Comparison of ENCODE assay signal across 18 mouse cellular contexts in the genomic region with DNA sequence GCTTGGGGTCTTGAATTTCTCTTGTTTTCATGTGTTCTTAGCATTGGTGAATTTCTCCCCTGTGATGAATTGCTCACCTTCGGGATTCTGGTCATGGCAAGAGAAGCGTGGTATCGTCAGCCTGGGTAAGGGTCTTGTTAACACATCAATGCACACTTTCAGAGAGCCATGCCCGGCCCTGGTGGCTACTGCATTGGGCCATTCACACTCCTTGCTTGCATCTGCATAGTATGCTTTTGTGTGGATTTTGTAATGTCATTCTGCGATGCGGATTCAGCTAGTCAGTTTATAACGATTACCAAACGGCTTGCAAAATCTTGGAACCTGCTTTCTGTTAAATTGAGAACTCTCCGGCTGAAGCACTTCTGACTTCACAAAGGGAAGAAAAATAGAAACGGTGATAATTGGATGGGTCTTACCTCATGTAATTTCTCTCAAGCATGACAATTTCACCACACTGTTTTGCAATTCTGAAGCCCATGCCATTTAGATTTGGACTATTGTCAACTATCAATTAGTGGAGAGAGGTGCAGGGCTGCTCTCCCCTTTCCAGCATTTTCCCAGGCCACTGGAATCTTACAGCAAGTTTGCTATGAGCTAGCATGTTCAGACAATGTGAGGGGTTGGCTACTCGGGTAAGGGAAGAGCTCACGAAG. TPM values are rescaled to one million over a fixed set of nuclear protein-coding genes. Genes with fewer than 3 reads are reported as not detected.
A peak's percentile ranks its signal among the peaks of the same experiment; 100 is the strongest.
DNase-seq lines count a peak whose midpoint lies in the region; ATAC-seq and TF ChIP-seq lines count a peak whose summit lies in the region.
"Had no signal": no experiment of that assay in that cellular context is flagged by ENCODE, and none has a peak within 500 bp of the region (broad histone marks: within the 10 kb centered on the region; RNA-seq: fewer than 3 reads in every experiment).

No protein-coding gene starts in this region.

- no peak overlapping the region for H3K9ac ChIP-seq in embryonic facial prominence, embryonic 15.5 days
- H3K9ac ChIP-seq in forebrain, postnatal 0 days: no peak overlapping the region
- H3K9ac ChIP-seq: hindbrain, embryonic 12.5 days; intestine, embryonic 15.5 days; kidney, embryonic 15.5 days; limb, embryonic 12.5 days had no signal

- peak overlapping the region; percentile 70; the same call in 1 of the 2 replicates for H3K27ac ChIP-seq in embryonic facial prominence, embryonic 15.5 days (replicated peaks)
- H3K27ac ChIP-seq in forebrain, postnatal 0 days (ENCODE audit: low read depth, low read length): no peak overlapping the region
- H3K27ac ChIP-seq: hindbrain, embryonic 12.5 days; intestine, embryonic 15.5 days; kidney, embryonic 15.5 days; layer of hippocampus, adult 2 months; limb, embryonic 12.5 days had no signal

- H3K4me1 ChIP-seq in lung, adult 2 months (ENCODE audit: control insufficient read depth, insufficient read depth, low read length): no peaks in the 10 kb centered on the region
- peaks cover 11% of the 10 kb centered on the region for H3K4me1 ChIP-seq in embryonic facial prominence, embryonic 15.5 days
- H3K4me1 ChIP-seq in forebrain, postnatal 0 days (ENCODE audit: insufficient read depth): peaks cover 7% of the 10 kb centered on the region; the same call in 1 of the 2 replicates
- H3K4me1 ChIP-seq: intestine, embryonic 15.5 days; kidney, embryonic 15.5 days had no signal

- H3K27me3 ChIP-seq in embryonic facial prominence, embryonic 15.5 days: no peaks in the 10 kb centered on the region
- no peaks in the 10 kb centered on the region for H3K27me3 ChIP-seq in forebrain, postnatal 0 days (ENCODE audit: insufficient read depth, low read length)
- H3K27me3 ChIP-seq: hindbrain, embryonic 12.5 days; intestine, embryonic 15.5 days; kidney, embryonic 15.5 days; limb, embryonic 12.5 days had no signal

- H3K4me3 ChIP-seq in lung, adult 2 months (replicated peaks; ENCODE audit: extremely low read depth, low read depth, low read length): no peak overlapping the region
- no peak overlapping the region for H3K4me3 ChIP-seq in embryonic facial prominence, embryonic 15.5 days (replicated peaks)
- H3K4me3 ChIP-seq in forebrain, postnatal 0 days (ENCODE audit: low read depth, low read length): no peak overlapping the region
- H3K4me3 ChIP-seq: hindbrain, embryonic 12.5 days; intestine, embryonic 15.5 days; kidney, embryonic 15.5 days; layer of hippocampus, adult 2 months; limb, embryonic 12.5 days had no signal

- 81% methylated on average over 12 of the region's 12 CpGs for WGBS in lung, adult 2 months
- WGBS in embryonic facial prominence, embryonic 15.5 days: 55% methylated on average over 12 of the region's 12 CpGs
- 14% methylated on average over 12 of the region's 12 CpGs for WGBS in forebrain, postnatal 0 days

- peak; percentile 3 for DNase-seq in lung, postnatal 36 days
- DNase-seq in lung, adult 2 months: no peak
- peak; percentile 3 for DNase-seq in ZHBTc4 (ENCODE audit: low read depth, low spot score)
- DNase-seq in forebrain, postnatal 0 days: peak; percentile 51
- DNase-seq in MN1 (ENCODE audit: low spot score): no peak
- no peak for DNase-seq in left cerebral cortex, postnatal 36 days (ENCODE audit: low spot score in 2 of 2)
- DNase-seq: adrenal gland, postnatal 14 days; cerebellum, adult 18-20 months; cerebellum, postnatal 36 days; heart, adult 18-20 months; lung, postnatal 14 days; thymus, postnatal 14 days had no signal

- no peak for ATAC-seq in embryonic facial prominence, embryonic 15.5 days (ENCODE audit: insufficient number of reproducible peaks, low FRiP score, low TSS enrichment, low read depth)
- peak; percentile 32; the same call in 1 of the 2 replicates for ATAC-seq in forebrain, postnatal 0 days
- ATAC-seq: intestine, embryonic 15.5 days had no signal

- no peak overlapping the region for H3K4me2 ChIP-seq in embryonic facial prominence, embryonic 15.5 days (replicated peaks)
- H3K4me2 ChIP-seq in forebrain, postnatal 0 days (ENCODE audit: low read depth): peak overlapping the region; percentile 18; the same call in 1 of the 2 replicates
- H3K4me2 ChIP-seq: hindbrain, embryonic 12.5 days; intestine, embryonic 15.5 days; kidney, embryonic 15.5 days; limb, embryonic 12.5 days had no signal

- no peak for TF ChIP-seq CTCF in lung, adult 2 months (IDR thresholded peaks at IDR 0.05; ENCODE audit: insufficient read depth, low read length)
- TF ChIP-seq CTCF in forebrain, postnatal 0 days (IDR thresholded peaks at IDR 0.05; ENCODE audit: low read depth): no peak

- no peaks in the 10 kb centered on the region for H3K9me3 ChIP-seq in embryonic facial prominence, embryonic 15.5 days (replicated peaks)
- no peaks in the 10 kb centered on the region for H3K9me3 ChIP-seq in forebrain, postnatal 0 days (ENCODE audit: low read length)
- H3K9me3 ChIP-seq: hindbrain, embryonic 12.5 days; intestine, embryonic 15.5 days; kidney, embryonic 15.5 days; limb, embryonic 12.5 days had no signal

- TF ChIP-seq POLR2A in lung, adult 2 months (IDR thresholded peaks at IDR 0.05; ENCODE audit: borderline replicate concordance, extremely low read depth, low read depth, low read length): no peak

- intact Hi-C loops in left cerebral cortex, postnatal 36 days (cut with DNase I): no loop called here

- H3K36me3 ChIP-seq in embryonic facial prominence, embryonic 15.5 days: no peaks in the 10 kb centered on the region
- no peaks in the 10 kb centered on the region for H3K36me3 ChIP-seq in forebrain, postnatal 0 days (ENCODE audit: insufficient read depth)
- H3K36me3 ChIP-seq: hindbrain, embryonic 12.5 days; intestine, embryonic 15.5 days; kidney, embryonic 15.5 days; limb, embryonic 12.5 days had no signal

RNA-seq across cellular contexts. Expression of a gene that starts 47.7 kb away (rescaled TPM):
- 6.2 and 8.9 TPM in 2 replicates for polyA plus RNA-seq in lung, adult 2 months (2012; rRNA removed)
- polyA plus RNA-seq in embryonic facial prominence, embryonic 15.5 days (2015; fragmentation: Nextera tagmentation; extraction: Ambion mirVana): 206 and 216 TPM in 2 replicates
- total RNA-seq in forebrain, postnatal 0 days (2014; rRNA removed): 74.6 and 83.9 TPM in 2 replicates
- polyA plus RNA-seq in forebrain, postnatal 0 days (2015; fragmentation: Nextera tagmentation; extraction: Ambion mirVana): 213 and 222 TPM in 2 replicates
- 10 to 100 TPM; 68.1 to 82.2 TPM for total RNA-seq in left cerebral cortex, postnatal 36 days (2021)

Comparison
In these comparisons a context has a peak if more than half of its experiments do, and no peak if none do; other contexts are left out.
1. DNase-seq: peak in lung, postnatal 36 days (single experiment), ZHBTc4 (single experiment) and forebrain, postnatal 0 days (single experiment); none in lung, adult 2 months (single experiment), MN1 (single experiment) and left cerebral cortex, postnatal 36 days (0 of 2).
2. RNA of a gene that starts 47.7 kb away (polyA plus RNA-seq): 206 to 216 TPM in embryonic facial prominence, embryonic 15.5 days and 213 to 222 TPM in forebrain, postnatal 0 days; 6.2 to 8.9 TPM in lung, adult 2 months; every median in the first group is over 10 times any median in the second.